Mouse (Mus musculus) erythroblast, embryonic 14.5 days (primary cell): ENCODE measurements at regions not wholly inside any gene's neighbourhood (a gene's known extent, or its start where the extent isn't known, plus 50 kb on each side); places are given as distances from the start of the nearest gene placed in this dataset.

Experiments
- H3K27me3 ChIP-seq: 2 replicates; pipeline ENCODE4 v1.6.1; 2012; ENCODE audit warnings: inconsistent platforms; ENCODE audit not compliant: control insufficient read depth
- H3K36me3 ChIP-seq: 2 replicates; pipeline ENCODE4 v1.6.1; 2012; ENCODE audit warnings: mild to moderate bottlenecking, inconsistent platforms; ENCODE audit not compliant: control insufficient read depth
- H3K4me1 ChIP-seq: 2 replicates; pipeline ENCODE4 v1.6.1; 2012; ENCODE audit warnings: inconsistent platforms; ENCODE audit not compliant: control insufficient read depth
- H3K4me3 ChIP-seq: replicated peaks from 2 replicates; pipeline ENCODE3; 2012; ENCODE audit warnings: moderate library complexity, mild to moderate bottlenecking, inconsistent platforms
- H3K9me3 ChIP-seq: 2 replicates; pipeline ENCODE4 v1.6.1; 2012; ENCODE audit warnings: low read length, inconsistent platforms, mixed read lengths; ENCODE audit not compliant: control insufficient read depth
- GATA1 ChIP-seq: IDR thresholded peaks from 2 replicates; pipeline ENCODE4 v1.6.1; 2012; ENCODE audit warnings: low read length, inconsistent platforms, mixed read lengths
- TAL1 ChIP-seq: IDR thresholded peaks from 3 replicates; pipeline ENCODE4 v1.6.1; 2012; ENCODE audit warnings: low read length, inconsistent platforms, mixed read lengths

- no peaks in the 10 kb centered on the region for H3K4me1 ChIP-seq
- H3K4me3 ChIP-seq, result no peak overlapping the region
- H3K9me3 ChIP-seq, result peaks cover 12% of the 10 kb centered on the region
- TF ChIP-seq TAL1 (no peak), GATA1 (no peak)
- H3K36me3 ChIP-seq, result no peaks in the 10 kb centered on the region
- H3K27me3 ChIP-seq, result no peaks in the 10 kb centered on the region
These were observed 777.5 kb upstream of the Auts2 start for GRCm38 (mm10) chr5:133320626-133321025.

- no peaks in the 10 kb centered on the region for H3K36me3 ChIP-seq
These were observed 777.1 kb upstream of the Auts2 start for GRCm38 (mm10) chr5:133320206-133320605.

DNA sequence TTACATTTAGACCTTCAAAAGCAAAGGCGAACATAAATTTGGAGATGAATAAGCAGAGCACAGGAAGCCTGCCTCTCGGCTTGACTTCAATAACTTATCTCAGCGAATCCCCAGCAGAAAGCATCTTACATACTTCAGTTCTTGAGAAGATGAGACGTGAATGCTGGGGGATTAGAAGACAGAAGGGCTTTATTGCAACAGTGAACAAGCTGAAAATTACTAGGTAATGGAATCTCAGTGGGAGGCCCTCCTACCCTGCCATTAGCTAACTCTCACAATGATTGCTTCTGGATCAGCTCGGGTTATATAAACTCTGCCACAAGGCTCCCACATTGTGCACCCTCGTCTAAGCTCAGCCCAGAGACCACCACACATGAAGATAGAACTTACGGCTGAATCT lies 770.9 kb upstream of the Auts2 start:
- no peak for TF ChIP-seq TAL1
- TF ChIP-seq GATA1, result no peak

More at GRCm38 (mm10) chr5:133320206-133320605, 777.1 kb upstream of the Auts2 start:
- Histone ChIP-seq H3K27me3 (no peaks in the 10 kb centered on the region), H3K4me1 (no peaks in the 10 kb centered on the region), H3K4me3 (no peak overlapping the region), H3K9me3 (peaks cover 12% of the 10 kb centered on the region)
- no peak for TF ChIP-seq TAL1
- TF ChIP-seq GATA1, result no peak

DNA sequence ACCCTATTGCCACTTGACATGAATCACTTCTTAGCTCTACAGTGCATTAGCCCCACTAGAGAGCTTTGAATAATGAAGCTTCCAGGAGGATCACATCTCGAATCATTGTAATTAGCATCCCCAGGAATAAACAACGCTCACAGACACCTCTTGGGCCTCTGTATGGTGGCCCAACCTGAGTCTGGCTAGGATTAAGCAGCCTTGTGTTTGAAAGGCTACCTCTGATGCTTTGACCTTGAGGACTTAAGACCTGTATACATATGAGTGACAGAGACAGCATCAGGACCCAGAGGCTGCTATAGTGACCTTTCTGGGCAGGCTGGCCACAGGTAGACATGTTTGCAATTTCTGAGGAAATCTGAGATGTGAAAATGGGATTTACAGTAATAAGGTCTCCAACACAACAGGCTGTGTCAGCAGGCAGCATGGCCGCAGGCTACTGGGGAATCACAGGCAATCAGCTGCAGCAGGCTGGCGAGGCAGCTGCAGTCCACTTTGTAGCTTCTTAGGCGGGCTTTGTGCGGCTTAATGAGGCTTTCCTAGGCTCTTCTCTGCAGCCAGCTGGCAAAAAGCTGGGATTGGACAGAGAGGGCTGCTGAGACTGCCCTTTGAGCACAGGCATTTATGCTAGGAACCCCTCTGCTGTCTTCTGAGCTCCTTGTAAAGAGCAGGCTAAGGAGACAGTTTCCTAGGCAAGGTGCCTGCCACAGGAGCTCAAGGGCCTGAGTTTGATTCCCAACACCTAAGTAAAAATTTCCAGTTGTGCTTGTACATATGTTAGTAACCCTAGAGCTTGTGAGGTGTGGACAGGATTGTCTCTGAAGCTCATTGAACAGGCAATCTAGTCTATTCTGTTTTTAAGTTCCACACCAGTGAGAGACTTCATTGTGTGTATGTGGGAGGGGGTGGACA lies 768.1 kb upstream of the Auts2 start:
- no peak overlapping the region for H3K4me3 ChIP-seq
- H3K9me3 ChIP-seq, result peaks cover 14% of the 10 kb centered on the region
- no peaks in the 10 kb centered on the region for H3K27me3 ChIP-seq
- no peaks in the 10 kb centered on the region for H3K4me1 ChIP-seq
- no peaks in the 10 kb centered on the region for H3K36me3 ChIP-seq
- TF ChIP-seq TAL1 (no peak), GATA1 (no peak)

More for the DNA sequence above, 770.9 kb upstream of the Auts2 start:
- Histone ChIP-seq H3K4me3 (no peak overlapping the region), H3K27me3 (no peaks in the 10 kb centered on the region), H3K4me1 (no peaks in the 10 kb centered on the region), H3K9me3 (peaks cover 19% of the 10 kb centered on the region), H3K36me3 (no peaks in the 10 kb centered on the region)

GRCm38 (mm10) chr5:133267887-133268286 lies 724.7 kb upstream of the Auts2 start:
- no peak overlapping the region for H3K4me3 ChIP-seq
- TF ChIP-seq GATA1, result no peak
- TF ChIP-seq TAL1, result no peak
- no peaks in the 10 kb centered on the region for H3K36me3 ChIP-seq
- H3K27me3 ChIP-seq, result no peaks in the 10 kb centered on the region
- H3K4me1 ChIP-seq, result no peaks in the 10 kb centered on the region
- peaks cover 15% of the 10 kb centered on the region for H3K9me3 ChIP-seq

- TF ChIP-seq GATA1, result no peak
- no peak for TF ChIP-seq TAL1
- no peaks in the 10 kb centered on the region for H3K36me3 ChIP-seq
- peaks cover 14% of the 10 kb centered on the region for H3K9me3 ChIP-seq
- no peaks in the 10 kb centered on the region for H3K27me3 ChIP-seq
- H3K4me3 ChIP-seq, result no peak overlapping the region
- H3K4me1 ChIP-seq, result no peaks in the 10 kb centered on the region
These were observed 724.2 kb upstream of the Auts2 start for GRCm38 (mm10) chr5:133267356-133267755.

DNA sequence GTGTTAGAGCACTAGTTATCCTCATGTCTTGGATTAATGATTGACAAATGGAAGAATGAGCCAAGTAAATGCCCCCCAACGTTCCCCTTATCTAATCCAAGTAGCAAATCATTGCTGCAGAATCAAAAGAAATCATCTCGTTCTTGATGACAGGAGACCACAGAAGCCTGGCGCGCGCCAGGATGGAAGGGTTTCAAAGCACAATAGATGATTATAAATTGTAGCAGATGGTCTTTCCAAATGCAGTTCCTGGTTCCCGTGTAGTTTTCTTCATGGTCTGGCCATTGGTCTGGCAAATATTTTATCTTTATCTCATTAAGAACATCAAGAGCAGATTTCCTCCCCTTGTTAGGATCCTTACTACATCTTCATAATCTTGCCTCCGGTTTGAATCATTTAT lies 721.8 kb upstream of the Auts2 start:
- no peaks in the 10 kb centered on the region for H3K36me3 ChIP-seq
- H3K9me3 ChIP-seq, result peaks cover 4% of the 10 kb centered on the region
- H3K4me3 ChIP-seq, result no peak overlapping the region
- no peaks in the 10 kb centered on the region for H3K27me3 ChIP-seq
- H3K4me1 ChIP-seq, result no peaks in the 10 kb centered on the region
- TF ChIP-seq TAL1, result no peak
- no peak for TF ChIP-seq GATA1

DNA sequence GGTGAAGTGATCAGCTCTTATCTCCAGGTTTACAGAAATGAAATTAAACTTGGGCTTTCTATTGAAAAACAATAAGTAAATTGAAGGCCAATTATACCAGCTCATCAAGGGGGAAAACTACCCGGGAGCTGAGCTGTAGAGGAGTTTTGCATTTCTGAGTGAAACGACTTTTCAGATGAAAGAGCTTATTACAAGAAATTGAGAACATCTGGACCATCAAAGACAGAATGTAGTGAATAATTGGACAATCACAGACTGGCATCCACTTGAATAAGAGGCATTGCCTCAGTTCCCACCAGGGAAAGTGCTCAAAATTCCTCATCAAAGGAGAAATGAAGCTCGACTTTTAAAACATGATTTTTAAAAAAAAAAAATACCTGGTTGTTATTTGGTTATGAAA lies 675.7 kb upstream of the Auts2 start:
- H3K27me3 ChIP-seq, result no peaks in the 10 kb centered on the region
- no peaks in the 10 kb centered on the region for H3K4me1 ChIP-seq
- TF ChIP-seq GATA1, result no peak
- TF ChIP-seq TAL1, result no peak
- no peaks in the 10 kb centered on the region for H3K36me3 ChIP-seq
- peaks cover 32% of the 10 kb centered on the region for H3K9me3 ChIP-seq
- H3K4me3 ChIP-seq, result no peak overlapping the region

- TF ChIP-seq TAL1 (no peak), GATA1 (no peak)
- Histone ChIP-seq H3K36me3 (no peaks in the 10 kb centered on the region), H3K4me1 (no peaks in the 10 kb centered on the region), H3K9me3 (no peaks in the 10 kb centered on the region; the same call in 1 of the 2 replicates), H3K4me3 (no peak overlapping the region), H3K27me3 (no peaks in the 10 kb centered on the region)
These were observed 655.4 kb upstream of the Auts2 start for GRCm38 (mm10) chr5:133198546-133198945.
